Mouse (Mus musculus) embryonic facial prominence, embryonic 13.5 days (tissue): ENCODE data around the gene Wnt8b. TPM values are rescaled to one million over a fixed set of nuclear protein-coding genes. Genes with fewer than 3 reads are reported as not detected.

Experiments used
- ATAC-seq: fragments of 200-750 bp; cut with Nextera tagmentation; 2 replicates; pipeline ENCODE4 v1.8.0; 2017; ENCODE audit warnings: low read depth; ENCODE audit not compliant: insufficient number of reproducible peaks, insufficient read depth, low FRiP score, low TSS enrichment
- H3K27ac ChIP-seq: fragments of 300-500 bp; sonication (generic); 2 replicates; pipeline ENCODE4 v1.5.1; 2015; ENCODE audit warnings: moderate library complexity, mild to moderate bottlenecking, inconsistent platforms
- H3K27me3 ChIP-seq: fragments of 300-500 bp; sonication (generic); 2 replicates; pipeline ENCODE4 v1.6.1; 2015; ENCODE audit warnings: mild to moderate bottlenecking, inconsistent platforms
- H3K36me3 ChIP-seq: fragments of 300-500 bp; sonication (generic); 2 replicates; pipeline ENCODE4 v1.6.1; 2015; ENCODE audit warnings: mild to moderate bottlenecking, inconsistent platforms
- H3K4me1 ChIP-seq: fragments of 300-500 bp; sonication (generic); 2 replicates; pipeline ENCODE4 v1.6.1; 2015; ENCODE audit warnings: inconsistent platforms
- H3K4me2 ChIP-seq: fragments of 300-500 bp; sonication (generic); 2 replicates; pipeline ENCODE4 v1.6.1; 2015; ENCODE audit warnings: moderate library complexity, mild to moderate bottlenecking, inconsistent platforms
- H3K4me3 ChIP-seq: fragments of 300-500 bp; sonication (generic); 2 replicates; pipeline ENCODE4 v1.5.1; 2015; ENCODE audit warnings: mild to moderate bottlenecking, inconsistent platforms
- H3K9ac ChIP-seq: fragments of 300-500 bp; sonication (generic); 2 replicates; pipeline ENCODE4 v1.6.1; 2015; ENCODE audit warnings: mild to moderate bottlenecking, inconsistent platforms
- H3K9me3 ChIP-seq: fragments of 300-500 bp; sonication (generic); 2 replicates; pipeline ENCODE4 v1.6.1; 2016; ENCODE audit warnings: inconsistent platforms
- WGBS: fragments of 180-500 bp; shearing (Covaris S2); methylation state at CpG from one replicate; pipeline ENCODE4 v1.1.7; 2015; ENCODE audit warnings: mixed read lengths; 5-methylcytosine and 5-hydroxymethylcytosine counted together
- polyA plus RNA-seq: library from polyadenylated mRNA; unstranded; fragments of >200 nt; fragmentation: Nextera tagmentation; extraction: Ambion mirVana; gene quantifications from 2 replicates; pipeline ENCODE4 v1.2.1, GENCODE M21; 2015

The Wnt8b gene
- polyA plus RNA-seq, 1 experiment from 2014 or later: 0.25 TPM

GRCm38 (mm10) chr19:44475268-44475667 is 18.0 kb upstream of the Wnt8b start:
- no peak for ATAC-seq
- H3K4me3 ChIP-seq: no peak overlapping the region
- no peak overlapping the region for H3K9ac ChIP-seq
- H3K27me3 ChIP-seq: no peaks in the 10 kb centered on the region; the same call in 1 of the 2 replicates
- H3K4me2 ChIP-seq: no peak overlapping the region
- no peaks in the 10 kb centered on the region for H3K9me3 ChIP-seq
- WGBS: 84% methylated on average over 6 of the region's 6 CpGs
- no peaks in the 10 kb centered on the region for H3K36me3 ChIP-seq
- H3K4me1 ChIP-seq: peaks cover 6% of the 10 kb centered on the region; the same call in 1 of the 2 replicates
- H3K27ac ChIP-seq: no peak overlapping the region

DNA sequence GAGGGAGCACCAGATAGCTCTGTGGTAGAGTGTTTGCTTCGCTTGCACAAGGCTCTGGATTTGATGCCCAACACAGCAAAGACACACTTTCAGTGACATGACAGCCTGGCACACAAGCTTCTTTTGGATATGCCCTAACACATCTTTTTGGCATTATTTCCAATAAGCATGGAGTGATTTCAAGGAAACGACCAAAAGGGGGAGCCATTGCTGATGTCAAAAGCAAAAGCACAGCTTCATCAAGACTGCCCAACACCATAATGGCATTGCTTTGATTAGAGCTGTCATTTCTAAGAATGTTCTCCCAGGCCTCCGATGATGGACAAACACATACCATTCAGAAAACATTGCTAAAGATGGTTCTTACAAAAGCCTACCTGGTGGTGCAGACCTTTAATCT is 16.7 kb upstream of the Wnt8b start:
- Histone ChIP-seq H3K4me2 (no peak overlapping the region), H3K27ac (no peak overlapping the region), H3K27me3 (no peaks in the 10 kb centered on the region; the same call in 1 of the 2 replicates), H3K9me3 (no peaks in the 10 kb centered on the region), H3K4me1 (peaks cover 6% of the 10 kb centered on the region; the same call in 1 of the 2 replicates), H3K4me3 (no peak overlapping the region), H3K36me3 (no peaks in the 10 kb centered on the region), H3K9ac (no peak overlapping the region)
- no peak for ATAC-seq
- WGBS: 48% methylated on average over 3 of the region's 3 CpGs

DNA sequence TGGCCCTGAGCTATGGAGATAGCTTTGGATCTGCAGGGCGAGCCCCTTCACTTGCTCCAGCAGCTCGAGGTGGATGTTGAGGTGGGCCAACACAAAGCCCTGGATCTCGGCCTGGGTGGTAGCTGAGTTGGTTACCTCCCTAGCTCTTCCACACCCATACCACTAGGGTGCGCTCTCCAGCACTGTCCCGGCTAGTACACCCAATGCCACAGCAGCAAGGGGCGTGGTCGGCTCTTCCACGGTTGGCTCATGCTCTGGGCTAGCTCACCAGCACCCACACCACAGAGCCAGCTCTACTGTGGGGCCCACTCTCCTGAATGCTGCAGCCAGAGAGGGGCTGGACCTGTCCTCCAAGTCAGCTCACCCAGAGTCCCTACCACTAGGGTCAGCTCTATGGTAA is 6.0 kb upstream of the Wnt8b start:
- no peak for ATAC-seq
- no peak overlapping the region for H3K4me3 ChIP-seq

GRCm38 (mm10) chr19:44496511-44496910 is 3.2 kb downstream of the Wnt8b start:
- ATAC-seq: no peak
- Histone ChIP-seq H3K27ac (no peak overlapping the region), H3K36me3 (no peaks in the 10 kb centered on the region), H3K4me3 (no peak overlapping the region), H3K9me3 (no peaks in the 10 kb centered on the region), H3K4me1 (no peaks in the 10 kb centered on the region), H3K9ac (no peak overlapping the region), H3K4me2 (no peak overlapping the region), H3K27me3 (peaks cover 59% of the 10 kb centered on the region)
- 56% methylated on average over 8 of the region's 8 CpGs for WGBS

More for the DNA sequence above, 6.0 kb upstream of the Wnt8b start:
- H3K27me3 ChIP-seq: peaks cover 10% of the 10 kb centered on the region; the same call in 1 of the 2 replicates
- no peak overlapping the region for H3K4me2 ChIP-seq
- no peak overlapping the region for H3K27ac ChIP-seq
- no peaks in the 10 kb centered on the region for H3K36me3 ChIP-seq
- WGBS: 15% methylated on average over 8 of the region's 8 CpGs
- H3K9ac ChIP-seq: no peak overlapping the region
- H3K4me1 ChIP-seq: no peaks in the 10 kb centered on the region
- no peaks in the 10 kb centered on the region for H3K9me3 ChIP-seq

DNA sequence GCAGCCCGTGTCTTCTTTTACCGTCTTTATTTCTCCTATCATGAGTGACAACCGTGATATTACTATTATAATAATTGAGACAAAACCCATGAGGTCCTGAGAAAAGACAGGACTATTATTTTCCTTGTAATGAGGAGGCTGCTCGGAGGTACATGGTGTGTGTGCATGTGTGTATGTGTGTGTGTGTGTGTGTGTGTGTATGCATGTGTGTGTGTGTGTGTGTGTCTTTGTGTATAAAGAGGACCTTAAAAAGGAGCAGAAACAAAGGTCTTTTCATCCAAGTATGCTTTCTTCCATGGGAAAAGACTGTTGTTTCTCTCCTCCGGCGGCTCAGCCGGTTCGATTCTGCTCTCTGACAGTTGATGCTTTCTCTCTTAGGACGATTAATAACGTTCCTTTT is 3.7 kb downstream of the Wnt8b start:
- H3K27ac ChIP-seq: no peak overlapping the region
- no peak overlapping the region for H3K4me3 ChIP-seq
- no peak overlapping the region for H3K4me2 ChIP-seq
- no peaks in the 10 kb centered on the region for H3K4me1 ChIP-seq
- 71% methylated on average over 10 of the region's 10 CpGs for WGBS
- H3K27me3 ChIP-seq: peaks cover 59% of the 10 kb centered on the region
- no peak for ATAC-seq
- no peak overlapping the region for H3K9ac ChIP-seq
- H3K9me3 ChIP-seq: no peaks in the 10 kb centered on the region
- no peaks in the 10 kb centered on the region for H3K36me3 ChIP-seq

DNA sequence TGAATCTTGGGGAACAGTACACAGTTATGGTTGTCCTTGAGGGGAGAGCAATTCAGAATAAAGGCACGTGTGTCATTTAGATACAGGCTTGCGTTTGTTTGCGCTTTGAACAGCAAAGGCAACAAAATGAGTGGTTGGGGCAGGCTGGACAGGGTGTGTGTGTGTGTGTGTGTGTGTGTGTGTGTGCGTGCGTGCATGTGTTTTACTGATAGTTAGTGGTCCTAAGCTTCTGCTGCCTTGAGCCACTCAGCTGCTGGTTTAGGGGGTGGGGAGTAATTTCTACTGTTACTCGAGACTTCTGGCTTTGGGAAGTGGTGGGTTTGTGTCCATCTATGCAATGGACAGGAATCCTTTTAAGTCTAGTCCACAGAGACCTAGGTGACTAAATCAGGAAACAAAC is 5.7 kb downstream of the Wnt8b start:
- Histone ChIP-seq H3K27me3 (peaks cover 53% of the 10 kb centered on the region), H3K27ac (no peak overlapping the region), H3K4me3 (no peak overlapping the region), H3K9ac (no peak overlapping the region), H3K4me1 (no peaks in the 10 kb centered on the region), H3K4me2 (no peak overlapping the region), H3K36me3 (no peaks in the 10 kb centered on the region), H3K9me3 (no peaks in the 10 kb centered on the region)
- 53% methylated on average over 6 of the region's 6 CpGs for WGBS
- ATAC-seq: no peak

DNA sequence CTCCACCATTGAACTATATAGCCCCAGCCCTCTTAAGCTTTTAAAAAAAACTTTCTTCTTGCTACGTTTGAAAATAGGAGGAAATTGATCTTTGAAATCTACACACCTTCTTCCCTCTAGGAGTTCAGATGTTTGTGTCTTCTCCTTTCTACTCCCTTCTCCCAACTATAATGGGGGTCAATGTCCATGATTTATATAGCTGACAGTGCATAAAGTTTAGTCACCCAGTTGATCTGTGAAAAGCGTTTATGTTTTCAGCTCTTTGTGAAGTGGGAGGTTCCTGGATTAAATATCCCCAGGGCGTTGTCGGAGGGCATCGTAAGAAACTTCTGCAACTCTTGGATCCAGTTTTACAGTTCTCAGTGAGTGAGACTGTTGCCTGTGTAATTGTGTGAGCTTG is 7.0 kb downstream of the Wnt8b start:
- Histone ChIP-seq H3K4me1 (no peaks in the 10 kb centered on the region), H3K4me2 (no peak overlapping the region), H3K9ac (no peak overlapping the region), H3K36me3 (no peaks in the 10 kb centered on the region), H3K27me3 (peaks cover 47% of the 10 kb centered on the region), H3K27ac (no peak overlapping the region), H3K9me3 (no peaks in the 10 kb centered on the region), H3K4me3 (no peak overlapping the region)
- no peak for ATAC-seq
- 39% methylated on average over 5 of the region's 5 CpGs for WGBS

GRCm38 (mm10) chr19:44501925-44502324 is 8.7 kb downstream of the Wnt8b start:
- no peak for ATAC-seq
- Histone ChIP-seq H3K9ac (no peak overlapping the region), H3K27me3 (peaks cover 52% of the 10 kb centered on the region), H3K4me3 (no peak overlapping the region), H3K36me3 (no peaks in the 10 kb centered on the region), H3K9me3 (no peaks in the 10 kb centered on the region), H3K27ac (no peak overlapping the region), H3K4me1 (no peaks in the 10 kb centered on the region), H3K4me2 (no peak overlapping the region)
- WGBS: 75% methylated on average over 6 of the region's 6 CpGs

GRCm38 (mm10) chr19:44502741-44503140 is 9.5 kb downstream of the Wnt8b start:
- Histone ChIP-seq H3K27ac (no peak overlapping the region), H3K4me2 (no peak overlapping the region), H3K9ac (no peak overlapping the region), H3K4me3 (no peak overlapping the region), H3K27me3 (peaks cover 60% of the 10 kb centered on the region), H3K9me3 (no peaks in the 10 kb centered on the region), H3K36me3 (no peaks in the 10 kb centered on the region), H3K4me1 (no peaks in the 10 kb centered on the region)
- no peak for ATAC-seq
- 76% methylated on average over 4 of the region's 4 CpGs for WGBS

- Histone ChIP-seq H3K4me1 (peaks cover 30% of the 10 kb centered on the region), H3K9ac (no peak overlapping the region), H3K4me2 (peak overlapping the region; percentile 22; the same call in 1 of the 2 replicates), H3K36me3 (no peaks in the 10 kb centered on the region), H3K27ac (no peak overlapping the region), H3K4me3 (peak overlapping the region; percentile 47), H3K9me3 (no peaks in the 10 kb centered on the region), H3K27me3 (peaks cover 91% of the 10 kb centered on the region)
- ATAC-seq: no peak
- 4% methylated on average over 12 of the region's 12 CpGs for WGBS
Measured at GRCm38 (mm10) chr19:44510534-44511175, 17.4 kb downstream of the Wnt8b start.

GRCm38 (mm10) chr19:44511451-44512231 is 18.4 kb downstream of the Wnt8b start:
- Histone ChIP-seq H3K27me3 (peaks cover 97% of the 10 kb centered on the region), H3K9me3 (no peaks in the 10 kb centered on the region), H3K36me3 (no peaks in the 10 kb centered on the region), H3K9ac (peak overlapping the region; percentile 55), H3K4me1 (peaks cover 30% of the 10 kb centered on the region), H3K4me2 (peak overlapping the region; percentile 88), H3K4me3 (peak overlapping the region; percentile 47), H3K27ac (no peak overlapping the region)
- ATAC-seq: no peak
- WGBS: under 1% methylated on average over 66 of the region's 66 CpGs

- Histone ChIP-seq H3K36me3 (no peaks in the 10 kb centered on the region), H3K27me3 (peaks cover 97% of the 10 kb centered on the region), H3K4me2 (no peak overlapping the region), H3K9me3 (no peaks in the 10 kb centered on the region), H3K27ac (no peak overlapping the region), H3K4me1 (peaks cover 30% of the 10 kb centered on the region), H3K9ac (no peak overlapping the region), H3K4me3 (no peak overlapping the region)
- ATAC-seq: no peak
- 20% methylated on average over 5 of the region's 5 CpGs for WGBS
Measured at GRCm38 (mm10) chr19:44512601-44513000, 19.3 kb downstream of the Wnt8b start.
